Mouse (Mus musculus): ENCODE data around the gene Zfp943.
"Not testable (repeated sequence)": the region's sequence is repeated elsewhere in the genome, so short reads cannot be mapped to it uniquely, and the experiment has no call there.

The Zfp943 gene

GRCm38 (mm10) chr17:21962107-21962907, at the start of gene Zfp943, which contains the start of gene Zfp942:
Gene Zfp943, plus strand, starts transcription at chr17:21962552.
Gene Zfp942, minus strand, starts transcription at chr17:21962464.
- peak; percentile 62 for DNase-seq (ENCODE audit: low read depth, low spot score)

DNA sequence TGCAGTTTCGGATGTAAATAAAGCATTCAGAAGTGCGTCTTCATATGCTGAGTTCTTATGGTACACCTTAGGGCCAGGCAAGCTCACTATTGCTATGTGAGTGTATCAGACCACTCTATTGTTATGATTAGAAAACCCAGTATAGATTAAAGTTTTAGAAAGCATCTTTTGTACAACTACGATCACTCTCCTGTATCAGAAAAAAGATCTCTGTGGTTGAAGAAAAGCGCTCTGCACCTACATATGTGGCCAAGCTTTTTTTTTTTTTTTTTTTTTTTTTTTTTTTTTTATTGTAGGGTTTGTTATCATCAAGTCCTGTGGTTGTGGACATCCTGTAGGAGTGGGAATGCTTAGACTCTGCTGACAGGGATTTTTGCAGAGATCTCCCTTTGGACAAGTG, 950 bp downstream of the Zfp943 start:
- DNase-seq (ENCODE audit: low read depth, low spot score): no peak

- not testable (repeated sequence) for DNase-seq (ENCODE audit: low read depth, low spot score)
Measured at GRCm38 (mm10) chr17:22035594-22035993, 73.2 kb downstream of the Zfp943 start.

DNA sequence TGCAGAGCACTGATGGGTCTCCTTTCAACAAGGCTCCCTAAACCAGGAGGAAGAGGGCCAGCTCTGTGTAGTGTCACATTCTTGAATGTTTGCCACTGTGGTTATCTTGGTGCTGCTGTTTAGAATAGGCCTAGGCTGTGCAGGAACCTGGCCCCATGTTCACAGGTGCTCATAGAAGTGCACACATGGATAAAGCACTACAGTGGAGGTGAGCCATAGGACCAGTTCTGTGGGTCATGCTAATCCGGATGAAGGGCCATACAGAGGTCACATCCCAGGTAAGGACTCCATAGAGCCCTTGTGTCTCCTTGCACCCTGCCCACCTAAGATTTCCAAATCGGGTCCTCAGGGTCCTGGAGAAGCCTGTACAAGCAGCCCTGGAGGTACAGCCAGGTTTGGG, 87.1 kb downstream of the Zfp943 start:
- no peak for DNase-seq (ENCODE audit: low read depth, low spot score)

GRCm38 (mm10) chr17:22053211-22053610, 90.9 kb downstream of the Zfp943 start:
- no peak for DNase-seq (ENCODE audit: low read depth, low spot score)

- peak; percentile 27 for DNase-seq (ENCODE audit: low read depth, low spot score)
Measured at GRCm38 (mm10) chr17:22081031-22081631, 118.8 kb downstream of the Zfp943 start.

- DNase-seq (ENCODE audit: low read depth, low spot score): peak; percentile 45
Measured at GRCm38 (mm10) chr17:22083224-22083623, 120.9 kb downstream of the Zfp943 start.

DNA sequence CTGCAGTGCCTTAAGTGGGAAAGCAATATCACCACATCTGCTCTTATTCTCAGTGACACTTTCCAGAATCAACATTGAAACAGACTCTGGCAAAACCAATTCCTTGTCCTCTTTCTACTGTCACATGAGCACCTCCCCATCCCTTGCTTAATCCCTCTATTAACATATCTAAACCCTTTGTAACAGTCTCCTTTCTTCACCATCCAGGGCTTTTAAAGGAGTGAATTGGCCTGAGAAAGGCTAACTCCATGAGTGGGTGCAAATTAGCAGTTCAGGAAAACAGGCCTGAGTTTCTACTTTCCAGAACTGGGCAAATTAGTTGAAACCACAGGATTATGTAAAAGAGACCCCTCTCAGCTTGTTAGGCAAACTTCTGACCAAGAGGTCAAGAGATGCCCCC, 156.4 kb downstream of the Zfp943 start:
- no peak for DNase-seq (ENCODE audit: low read depth, low spot score)

Measured in mesoderm, embryonic 11.5 days (tissue).